Mouse (Mus musculus) forebrain, embryonic 10.5 days (tissue): ENCODE measurements around the gene Usp36. TPM values are rescaled to one million over a fixed set of nuclear protein-coding genes. Genes with fewer than 3 reads are reported as not detected.

Experiments used
- DNase-seq: peaks from one replicate; pipeline ENCODE4 v3.0.0-alpha.2; 2017; ENCODE audit warnings: low spot score; ENCODE audit errors: extremely low spot score
- H3K27ac ChIP-seq: fragments of 300-500 bp; sonication (generic); 2 replicates; pipeline ENCODE4 v1.5.1; 2016; ENCODE audit warnings: mild to moderate bottlenecking
- H3K27me3 ChIP-seq: fragments of 300-500 bp; sonication (generic); 2 replicates; pipeline ENCODE4 v1.6.1; 2016; ENCODE audit warnings: mild to moderate bottlenecking; ENCODE audit not compliant: poor library complexity, severe bottlenecking
- H3K36me3 ChIP-seq: fragments of 300-500 bp; sonication (generic); replicated peaks from 2 replicates; pipeline ENCODE4 v1.6.1; 2016; ENCODE audit warnings: mild to moderate bottlenecking, moderate library complexity
- H3K4me1 ChIP-seq: fragments of 300-500 bp; sonication (generic); 2 replicates; pipeline ENCODE4 v1.6.1; 2016
- H3K4me3 ChIP-seq: fragments of 300-500 bp; sonication (generic); 2 replicates; pipeline ENCODE4 v1.5.1; 2016; ENCODE audit warnings: mild to moderate bottlenecking, moderate library complexity
- H3K9me3 ChIP-seq: fragments of 300-500 bp; sonication (generic); 2 replicates; pipeline ENCODE4 v1.6.1; 2016; ENCODE audit warnings: mild to moderate bottlenecking, moderate library complexity
- WGBS: fragments of 180-500 bp; shearing (Covaris S2); methylation state at CpG from one replicate; pipeline ENCODE4 v1.1.7; 2016; 5-methylcytosine and 5-hydroxymethylcytosine counted together
- polyA plus RNA-seq: library from polyadenylated mRNA; unstranded; fragments of >200 nt; fragmentation: Nextera tagmentation; extraction: Ambion mirVana; gene quantifications from 2 replicates; pipeline ENCODE4 v1.2.1, GENCODE M21; 2016

Usp36 gene
- polyA plus RNA-seq, 1 experiment from 2014 or later: 22.9 TPM

DNA sequence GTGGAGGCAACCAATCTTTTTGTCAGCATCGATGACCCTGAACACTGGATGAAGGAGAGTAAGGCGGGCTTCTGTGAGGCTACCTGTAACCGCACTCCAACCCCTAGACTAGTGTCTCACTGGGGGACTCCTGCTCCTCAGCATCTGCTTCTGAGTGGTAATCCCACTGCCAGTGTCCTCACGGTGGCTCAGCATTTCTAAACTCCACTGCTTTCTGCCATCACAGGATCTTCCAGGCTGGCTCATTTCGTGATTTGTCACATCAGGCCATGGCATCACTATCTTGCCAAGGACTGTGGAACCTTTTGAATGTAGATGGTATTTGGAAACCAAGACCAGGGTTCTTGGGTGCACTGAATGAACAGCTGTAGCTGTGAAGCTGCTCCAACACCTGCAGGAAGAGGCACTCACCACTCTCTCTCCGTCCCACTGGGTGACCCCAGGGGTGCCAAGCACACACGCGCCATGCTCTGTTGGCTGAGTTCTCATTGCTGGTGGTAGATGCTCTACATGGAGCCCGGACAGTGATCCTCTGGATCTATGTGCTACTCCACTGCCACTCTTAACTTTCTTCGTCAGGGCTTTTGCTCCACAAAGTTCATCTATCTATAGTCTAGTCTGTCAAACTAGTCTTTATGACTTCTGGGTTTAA lies 66.5 kb downstream of the Usp36 start:
- Histone ChIP-seq H3K9me3 (no peaks in the 10 kb centered on the region), H3K27ac (no peak overlapping the region), H3K27me3 (peaks cover 18% of the 10 kb centered on the region), H3K4me1 (peaks cover 32% of the 10 kb centered on the region), H3K4me3 (no peak overlapping the region), H3K36me3 (no peaks in the 10 kb centered on the region)
- DNase-seq: no peak
- WGBS: 90% methylated on average over 10 of the region's 10 CpGs

DNA sequence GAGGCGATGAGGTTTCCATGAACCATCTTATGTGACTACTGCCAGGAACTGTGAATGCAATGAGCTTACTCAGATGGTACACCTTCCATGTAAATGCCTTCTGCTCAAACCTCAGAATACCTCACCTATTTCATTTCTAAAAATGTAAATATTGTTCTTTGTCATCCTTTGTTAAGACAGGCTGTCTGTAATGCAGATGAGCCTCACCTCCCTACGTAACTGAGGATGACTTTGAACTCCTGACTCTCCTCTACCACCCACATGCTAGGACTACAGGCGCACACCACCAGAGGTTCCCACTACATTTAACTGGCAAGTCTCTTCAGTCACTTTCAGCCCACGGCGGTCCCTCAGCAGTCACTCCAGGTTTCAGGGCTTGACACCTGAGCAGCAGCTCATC lies 67.1 kb downstream of the Usp36 start:
- no peak for DNase-seq
- Histone ChIP-seq H3K36me3 (no peaks in the 10 kb centered on the region), H3K9me3 (no peaks in the 10 kb centered on the region), H3K27me3 (peaks cover 18% of the 10 kb centered on the region), H3K4me3 (no peak overlapping the region), H3K27ac (no peak overlapping the region), H3K4me1 (peaks cover 32% of the 10 kb centered on the region)
- WGBS: 90% methylated on average over 5 of the region's 5 CpGs

DNA sequence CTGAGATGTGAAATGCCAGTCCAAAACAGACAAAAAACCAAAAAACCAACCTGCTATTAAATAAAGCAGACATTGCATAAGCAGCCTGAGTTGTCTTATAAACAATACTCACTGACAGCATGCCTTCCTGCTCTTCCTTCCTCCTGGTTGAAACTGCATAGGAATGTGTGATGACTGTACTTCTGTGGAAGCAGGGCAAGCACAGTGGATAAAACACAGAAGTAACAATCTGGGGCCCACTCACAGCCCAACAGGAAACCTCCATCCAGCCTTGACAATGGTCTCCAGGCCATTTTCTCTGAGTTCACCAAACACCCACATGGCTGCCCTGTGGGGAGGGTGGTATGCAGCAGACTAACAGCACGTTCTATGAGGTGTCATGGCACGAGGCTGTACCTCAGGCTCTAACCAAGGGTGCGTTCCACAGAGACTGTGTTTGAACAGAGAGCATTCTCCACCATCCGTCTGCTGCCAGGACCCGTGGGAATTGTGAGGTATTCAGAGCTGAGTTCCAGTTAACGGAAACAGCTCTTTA lies 67.6 kb downstream of the Usp36 start:
- H3K27ac ChIP-seq: no peak overlapping the region
- WGBS: 77% methylated on average over 6 of the region's 6 CpGs
- peaks cover 32% of the 10 kb centered on the region for H3K4me1 ChIP-seq
- no peaks in the 10 kb centered on the region for H3K9me3 ChIP-seq
- no peak for DNase-seq
- peaks cover 18% of the 10 kb centered on the region for H3K27me3 ChIP-seq
- H3K36me3 ChIP-seq: no peaks in the 10 kb centered on the region
- H3K4me3 ChIP-seq: no peak overlapping the region

DNA sequence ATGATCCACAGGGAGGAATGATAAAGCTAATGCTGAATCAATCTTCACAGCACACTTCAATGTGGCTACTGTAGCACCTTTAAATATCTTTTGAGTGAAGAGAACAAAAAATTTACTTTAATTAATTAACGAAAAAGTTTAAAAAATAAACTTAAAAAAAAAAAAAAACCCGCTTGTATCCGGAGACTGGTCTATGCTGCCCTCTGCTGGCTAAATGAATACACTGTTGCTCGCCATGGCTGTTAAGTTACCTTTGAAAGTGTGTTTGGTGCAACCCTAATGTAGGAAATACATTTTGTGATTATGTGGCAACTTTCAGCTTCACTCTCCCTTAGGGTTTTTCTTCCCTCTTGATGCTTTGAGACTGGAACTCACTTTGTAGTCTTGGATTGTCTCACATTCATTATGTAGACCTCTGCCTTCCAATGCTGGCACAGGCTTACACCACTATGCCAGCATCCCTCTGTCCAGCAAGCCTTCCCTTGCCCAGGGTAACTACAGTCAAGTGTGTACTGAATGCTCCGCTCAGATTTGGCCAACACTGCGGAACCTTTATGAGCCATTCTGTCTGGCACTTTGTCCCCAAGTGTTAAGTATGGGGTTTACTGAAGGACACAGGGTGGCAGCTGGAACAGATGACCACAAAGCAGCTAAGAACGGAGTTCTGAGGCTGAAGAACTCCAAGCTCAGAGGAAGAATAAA lies 69.3 kb downstream of the Usp36 start:
- Histone ChIP-seq H3K36me3 (no peaks in the 10 kb centered on the region), H3K27me3 (peaks cover 18% of the 10 kb centered on the region), H3K4me1 (peaks cover 28% of the 10 kb centered on the region), H3K4me3 (no peak overlapping the region), H3K9me3 (no peaks in the 10 kb centered on the region), H3K27ac (no peak overlapping the region)
- 24% methylated on average over 7 of the region's 7 CpGs for WGBS
- no peak for DNase-seq

DNA sequence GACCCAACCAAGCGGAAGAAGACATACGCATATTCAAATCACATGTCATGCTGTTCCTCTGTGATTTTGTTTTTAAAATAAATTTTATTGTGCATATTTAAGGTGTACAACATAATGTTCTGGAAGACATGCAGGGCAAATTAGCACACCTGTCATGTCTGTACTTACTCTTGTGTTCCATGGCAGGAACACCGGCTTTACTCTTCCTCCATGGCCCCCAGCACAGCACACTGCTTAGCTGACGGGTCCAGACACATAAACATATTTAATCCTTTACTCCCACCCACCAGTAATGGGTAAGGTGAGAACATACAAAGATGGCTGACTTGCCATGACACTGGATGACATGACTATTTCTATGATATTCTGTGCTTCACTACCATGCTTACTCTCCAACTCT lies 71.0 kb downstream of the Usp36 start:
- WGBS: 94% methylated on average over 4 of the region's 4 CpGs
- no peak overlapping the region for H3K4me3 ChIP-seq
- H3K27me3 ChIP-seq: peaks cover 18% of the 10 kb centered on the region
- no peak for DNase-seq
- H3K9me3 ChIP-seq: no peaks in the 10 kb centered on the region
- no peaks in the 10 kb centered on the region for H3K36me3 ChIP-seq
- H3K4me1 ChIP-seq: peaks cover 18% of the 10 kb centered on the region
- no peak overlapping the region for H3K27ac ChIP-seq

DNA sequence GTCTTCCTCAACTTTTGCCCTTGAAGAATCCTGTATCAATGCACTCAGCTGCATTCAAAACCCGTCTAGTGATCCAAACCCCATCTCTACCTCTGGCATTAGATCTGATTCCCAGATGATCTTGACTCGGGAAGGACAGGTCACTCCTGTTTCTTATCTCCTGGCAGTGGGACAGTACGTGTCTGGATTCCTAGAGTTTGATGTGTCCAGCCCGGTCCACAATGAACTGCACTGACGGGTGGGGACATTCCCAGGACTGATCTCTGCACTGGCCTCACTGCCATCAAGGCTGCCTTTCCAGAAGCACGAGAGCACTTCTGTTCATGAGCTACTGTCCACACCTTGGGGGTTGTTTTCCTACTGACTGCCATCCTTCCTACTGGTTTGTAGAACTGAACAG lies 73.6 kb downstream of the Usp36 start:
- Histone ChIP-seq H3K4me3 (no peak overlapping the region), H3K27ac (no peak overlapping the region), H3K9me3 (no peaks in the 10 kb centered on the region), H3K4me1 (peaks cover 22% of the 10 kb centered on the region), H3K27me3 (no peaks in the 10 kb centered on the region), H3K36me3 (no peaks in the 10 kb centered on the region)
- DNase-seq: no peak
- WGBS: 90% methylated on average over 6 of the region's 6 CpGs

DNA sequence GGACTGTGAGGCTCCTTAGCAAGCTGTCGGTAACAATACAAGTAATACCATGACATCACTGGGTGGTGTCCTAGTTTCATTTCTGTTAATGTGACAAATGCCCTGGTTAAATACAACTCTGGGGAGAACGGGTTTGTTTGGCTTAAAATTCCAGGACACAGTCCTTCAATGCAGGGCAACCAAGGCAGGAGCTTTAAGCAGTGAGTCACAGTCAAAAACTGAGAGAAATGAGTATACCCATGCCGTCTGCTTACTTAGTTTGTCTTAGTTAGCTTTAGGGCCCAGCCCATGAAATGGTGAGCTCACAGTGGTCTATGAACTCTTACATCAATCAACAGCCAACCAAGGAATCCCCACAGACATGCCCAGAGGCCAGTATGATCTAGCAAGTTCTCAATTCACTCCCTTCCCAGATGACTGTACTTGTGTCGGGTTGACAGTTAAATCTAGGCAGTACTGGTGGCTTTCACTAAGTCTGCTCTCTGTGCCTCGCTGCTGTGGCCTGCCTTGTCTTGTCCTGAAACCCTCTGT lies 74.1 kb downstream of the Usp36 start:
- peaks cover 27% of the 10 kb centered on the region for H3K4me1 ChIP-seq
- H3K27ac ChIP-seq: no peak overlapping the region
- no peaks in the 10 kb centered on the region for H3K9me3 ChIP-seq
- no peaks in the 10 kb centered on the region for H3K36me3 ChIP-seq
- 77% methylated on average over 5 of the region's 5 CpGs for WGBS
- DNase-seq: no peak
- no peaks in the 10 kb centered on the region for H3K27me3 ChIP-seq
- no peak overlapping the region for H3K4me3 ChIP-seq

DNA sequence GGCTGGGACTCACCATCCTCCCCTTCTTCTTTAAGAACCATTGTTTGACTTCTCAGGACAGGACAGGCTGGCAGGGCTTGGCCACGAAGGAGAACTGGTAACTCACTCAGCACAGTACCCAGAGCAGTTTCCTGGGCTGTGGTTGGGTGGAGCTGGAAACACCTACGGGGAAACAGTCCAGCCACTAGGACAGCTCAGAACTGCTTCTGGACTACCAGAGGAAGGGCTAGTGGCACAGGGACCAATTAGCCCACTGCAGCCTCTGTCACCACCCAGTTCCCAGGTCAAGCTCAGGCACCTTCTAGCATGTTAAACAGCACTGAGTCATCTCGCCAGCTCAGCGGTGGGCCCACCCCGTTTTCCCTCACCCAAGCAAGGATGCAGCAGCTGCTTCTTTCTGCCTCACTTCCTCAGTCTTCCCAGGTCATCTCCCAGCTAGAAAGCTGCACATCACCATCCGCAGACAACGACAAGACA lies 77.4 kb downstream of the Usp36 start:
- Histone ChIP-seq H3K27ac (peak overlapping the region; percentile 66; the same call in 1 of the 2 replicates), H3K4me1 (peaks cover 59% of the 10 kb centered on the region)
- WGBS: 79% methylated on average over 7 of the region's 7 CpGs

DNA sequence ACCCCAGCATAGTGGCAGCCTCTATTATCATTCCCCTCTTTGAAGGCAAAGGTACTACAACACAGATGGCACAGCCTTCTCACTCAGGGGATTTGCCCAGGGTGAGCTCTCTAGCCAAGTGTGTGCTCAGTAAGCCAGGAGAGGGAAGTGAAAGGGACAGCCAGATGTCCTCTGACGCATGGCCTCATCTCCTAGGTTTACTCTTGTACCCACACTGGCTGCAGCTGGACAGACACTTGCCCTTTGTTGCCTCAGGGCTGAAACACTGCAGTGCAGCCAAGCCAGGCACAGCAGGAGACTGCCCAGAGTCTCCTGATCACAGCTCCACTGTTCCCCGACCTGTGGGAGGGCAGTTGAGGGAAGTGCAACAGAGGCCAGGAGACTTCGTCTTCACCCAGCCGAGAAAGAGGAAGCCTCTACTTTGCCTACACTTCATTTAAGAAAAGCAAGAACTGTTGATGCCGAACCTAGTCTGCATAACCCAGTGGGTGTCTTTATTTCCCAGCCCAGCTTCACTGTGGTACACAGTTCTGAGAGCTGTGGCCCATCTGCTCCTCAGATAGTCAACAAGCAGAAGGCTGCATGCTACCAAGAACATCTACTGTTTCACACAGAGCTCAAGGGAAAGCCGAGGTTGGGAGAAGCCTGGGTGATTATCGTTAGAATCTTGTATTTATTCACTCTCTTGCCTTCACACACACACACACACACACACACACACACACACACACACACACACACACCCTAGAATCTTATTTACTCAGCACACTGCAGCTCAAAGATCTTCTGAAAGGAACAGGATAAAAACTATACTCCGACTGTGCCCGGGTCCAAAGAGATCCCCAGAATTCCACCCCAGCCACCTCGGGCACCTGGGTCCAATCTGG lies 78.1 kb downstream of the Usp36 start:
- H3K27me3 ChIP-seq: no peaks in the 10 kb centered on the region
- no peaks in the 10 kb centered on the region for H3K36me3 ChIP-seq
- no peaks in the 10 kb centered on the region for H3K9me3 ChIP-seq
- peak overlapping the region; percentile 66 for H3K27ac ChIP-seq
- H3K4me3 ChIP-seq: no peak overlapping the region
- DNase-seq: no peak
- H3K4me1 ChIP-seq: peaks cover 62% of the 10 kb centered on the region
- WGBS: 54% methylated on average over 10 of the region's 10 CpGs

More for the DNA sequence above, 77.4 kb downstream of the Usp36 start:
- Histone ChIP-seq H3K4me3 (no peak overlapping the region), H3K36me3 (no peaks in the 10 kb centered on the region), H3K9me3 (no peaks in the 10 kb centered on the region), H3K27me3 (no peaks in the 10 kb centered on the region)
- no peak for DNase-seq

DNA sequence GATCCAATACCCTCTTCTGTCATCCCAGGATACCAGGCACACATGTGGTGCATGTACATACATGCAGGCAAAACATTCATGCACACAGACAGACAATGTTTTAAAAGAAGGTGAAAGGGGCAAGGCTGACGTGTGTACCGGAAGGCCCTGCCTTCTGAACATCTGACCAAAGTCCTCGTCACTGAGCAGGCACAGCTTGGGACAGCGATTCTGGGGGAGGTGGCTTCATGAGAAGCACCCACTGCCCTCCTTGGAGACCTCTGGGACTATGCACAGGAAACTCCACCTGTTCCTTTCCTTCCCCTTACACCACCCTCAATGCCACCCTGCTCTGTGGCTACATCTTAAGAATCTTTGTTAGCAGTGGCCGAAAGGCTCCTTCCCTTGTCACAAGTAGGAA lies 79.1 kb downstream of the Usp36 start:
- H3K27ac ChIP-seq: no peak overlapping the region
- H3K27me3 ChIP-seq: no peaks in the 10 kb centered on the region
- peaks cover 62% of the 10 kb centered on the region for H3K4me1 ChIP-seq
- WGBS: 88% methylated on average over 5 of the region's 5 CpGs
- H3K9me3 ChIP-seq: no peaks in the 10 kb centered on the region
- H3K4me3 ChIP-seq: no peak overlapping the region
- no peak for DNase-seq
- H3K36me3 ChIP-seq: no peaks in the 10 kb centered on the region

DNA sequence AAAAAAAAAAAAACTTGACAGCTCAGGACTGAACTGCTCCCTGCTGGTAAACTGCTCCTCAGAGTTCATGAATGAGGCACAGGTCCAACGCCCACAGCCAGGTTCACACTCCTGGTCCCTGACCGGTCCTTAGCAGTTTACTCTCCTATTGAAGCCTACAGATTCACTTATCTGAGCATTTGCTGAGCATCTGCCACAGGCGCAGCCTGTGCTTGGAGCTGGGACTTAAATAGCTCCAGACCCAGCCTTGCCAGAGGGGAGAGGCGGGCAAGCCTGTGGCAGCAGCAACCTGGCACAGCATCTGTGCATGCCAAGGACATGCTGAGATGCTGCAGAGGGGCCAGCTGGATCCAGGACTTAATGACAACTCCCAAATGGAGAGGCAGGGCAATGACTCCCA lies 79.9 kb downstream of the Usp36 start:
- Histone ChIP-seq H3K27ac (no peak overlapping the region), H3K9me3 (no peaks in the 10 kb centered on the region), H3K4me3 (no peak overlapping the region), H3K36me3 (no peaks in the 10 kb centered on the region), H3K4me1 (peaks cover 65% of the 10 kb centered on the region), H3K27me3 (no peaks in the 10 kb centered on the region)
- WGBS: 91% methylated on average over 4 of the region's 4 CpGs
- DNase-seq: no peak
